Mouse (Mus musculus): Measurements from ENCODE around the gene Aff4.

The Aff4 gene

DNA sequence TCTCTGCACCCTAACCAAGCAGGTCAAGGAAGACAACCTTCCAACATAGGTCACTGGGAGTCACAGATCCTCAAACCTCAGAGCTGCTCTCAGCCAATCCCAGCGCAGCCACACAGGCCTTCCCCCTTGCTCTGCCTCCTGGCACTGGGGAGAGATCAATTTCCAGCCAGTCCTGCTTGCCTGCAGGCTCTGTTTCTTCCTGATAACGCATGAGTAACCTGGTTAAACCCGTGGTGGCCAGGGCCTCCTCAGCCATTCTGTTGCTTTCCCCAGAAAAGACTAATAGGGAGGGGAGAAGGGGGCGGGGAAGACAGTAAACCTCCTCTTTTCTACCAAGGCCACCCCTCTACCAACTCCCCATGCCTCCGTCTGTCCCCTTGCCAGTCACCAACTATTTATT, 111.1 kb downstream of the Aff4 start:
- in situ Hi-C loops (cut with MboI) = no loop called here

DNA sequence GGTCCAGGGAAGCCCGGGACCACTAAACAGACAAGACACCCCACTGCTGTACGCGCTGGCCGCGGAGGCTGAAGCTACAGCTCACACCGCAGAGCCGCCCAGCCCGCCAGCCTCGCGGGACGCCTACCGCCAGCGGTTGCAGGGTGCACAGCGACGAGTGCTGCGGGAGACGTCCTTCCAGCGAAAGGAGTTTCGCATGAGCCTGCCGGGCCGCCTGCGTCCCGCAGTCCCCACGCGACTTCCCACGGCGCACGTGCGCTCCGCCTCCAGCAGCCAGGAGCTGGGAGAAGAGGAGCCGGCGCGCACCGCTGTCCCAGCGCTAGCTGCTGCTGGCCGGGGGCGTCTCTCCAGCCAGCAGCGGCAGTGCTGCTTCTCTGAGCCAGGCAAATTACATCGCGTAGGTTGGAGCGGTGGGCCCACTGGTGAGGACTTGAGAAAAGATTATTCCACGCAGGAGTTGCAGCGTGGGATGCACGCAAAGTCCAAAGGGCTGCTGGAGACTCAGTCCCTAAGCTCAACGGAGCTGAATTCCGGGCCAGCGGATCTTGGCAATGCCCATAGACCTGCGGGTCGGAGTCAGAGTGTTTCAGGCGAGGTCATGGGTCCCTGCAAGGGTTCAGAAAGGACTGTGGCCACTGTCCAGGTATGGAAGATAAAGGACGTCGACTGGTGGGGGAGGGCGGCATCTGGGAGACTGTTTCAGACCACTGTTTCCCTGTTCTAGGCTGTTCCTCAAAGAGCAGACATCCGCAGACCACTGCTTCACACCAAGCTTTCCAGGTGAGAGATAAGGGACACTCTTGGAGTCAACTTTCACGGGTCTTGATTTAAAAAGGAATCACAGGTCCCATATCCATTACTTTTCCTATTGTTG, 113.2 kb downstream of the Aff4 start:
- in situ Hi-C loops (cut with MboI) = no loop called here

DNA sequence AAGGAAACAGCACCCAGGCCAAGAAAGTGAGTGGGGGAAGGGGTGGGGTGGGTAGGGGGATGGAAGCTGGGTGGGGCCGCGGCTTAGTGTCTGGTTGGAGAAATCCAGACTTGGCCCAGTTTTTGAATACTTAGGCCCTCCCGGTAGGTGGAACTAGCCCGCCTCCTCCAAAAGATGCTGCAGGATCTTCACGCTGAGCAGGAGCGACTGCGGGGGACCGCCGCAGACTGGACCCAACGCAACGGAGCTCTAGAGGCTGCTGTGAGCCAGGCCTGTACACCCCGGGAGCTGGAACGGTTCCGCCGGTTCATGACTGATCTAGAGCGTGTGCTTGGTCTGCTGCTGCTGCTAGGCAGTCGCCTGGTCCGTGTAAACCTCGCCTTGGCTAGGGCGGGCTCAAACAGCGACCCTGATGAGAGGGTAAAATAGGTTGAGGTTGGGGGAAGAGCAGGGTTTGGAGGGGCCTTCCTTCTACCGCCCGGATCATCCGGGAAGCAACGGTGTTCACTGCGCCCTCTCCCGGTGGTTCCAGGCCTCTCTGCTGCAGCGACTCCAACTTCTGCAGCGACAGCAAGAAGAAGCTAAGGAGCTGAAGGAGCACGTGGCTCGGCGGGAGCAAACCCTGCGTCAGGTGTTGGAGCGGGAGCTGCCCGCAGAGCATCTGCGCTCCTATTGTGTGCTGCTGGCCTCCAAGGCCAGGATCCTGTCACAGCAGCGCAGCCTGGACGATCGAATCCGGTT, 115.8 kb downstream of the Aff4 start:
- in situ Hi-C loops (cut with MboI) = no loop called here

DNA sequence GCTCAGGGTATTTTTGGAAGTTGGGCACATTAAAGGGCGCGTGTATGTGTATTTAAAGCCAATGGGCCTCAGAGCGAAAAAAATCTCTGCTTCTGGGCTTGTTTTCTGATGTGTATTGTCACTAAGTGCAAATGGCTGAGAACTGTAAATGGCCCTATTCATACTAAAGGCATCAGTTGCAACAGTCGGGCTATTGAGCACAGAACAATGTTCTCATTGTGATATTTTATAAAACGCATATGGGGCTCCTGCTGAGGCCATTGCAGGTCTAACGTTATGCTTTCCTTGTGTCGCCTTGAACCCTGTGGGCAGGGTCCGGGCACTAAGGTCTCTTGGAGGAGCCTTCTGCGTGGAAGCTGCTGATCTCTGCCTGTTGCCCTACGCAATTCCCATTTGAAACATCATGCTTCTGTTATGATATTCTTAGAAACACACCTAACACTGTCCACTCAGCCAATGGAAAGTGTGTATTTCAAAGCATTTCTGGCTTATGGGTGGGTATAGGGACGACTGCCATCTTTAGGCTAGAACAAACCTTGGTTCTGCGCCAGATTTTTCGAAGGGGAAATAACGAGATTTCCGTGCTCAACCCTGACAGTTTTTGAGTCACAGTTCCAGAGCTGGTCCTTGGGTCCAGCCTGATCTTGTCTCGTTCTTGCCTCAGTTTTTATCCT, 118.8 kb downstream of the Aff4 start:
- in situ Hi-C loops (cut with MboI) = no loop called here

DNA sequence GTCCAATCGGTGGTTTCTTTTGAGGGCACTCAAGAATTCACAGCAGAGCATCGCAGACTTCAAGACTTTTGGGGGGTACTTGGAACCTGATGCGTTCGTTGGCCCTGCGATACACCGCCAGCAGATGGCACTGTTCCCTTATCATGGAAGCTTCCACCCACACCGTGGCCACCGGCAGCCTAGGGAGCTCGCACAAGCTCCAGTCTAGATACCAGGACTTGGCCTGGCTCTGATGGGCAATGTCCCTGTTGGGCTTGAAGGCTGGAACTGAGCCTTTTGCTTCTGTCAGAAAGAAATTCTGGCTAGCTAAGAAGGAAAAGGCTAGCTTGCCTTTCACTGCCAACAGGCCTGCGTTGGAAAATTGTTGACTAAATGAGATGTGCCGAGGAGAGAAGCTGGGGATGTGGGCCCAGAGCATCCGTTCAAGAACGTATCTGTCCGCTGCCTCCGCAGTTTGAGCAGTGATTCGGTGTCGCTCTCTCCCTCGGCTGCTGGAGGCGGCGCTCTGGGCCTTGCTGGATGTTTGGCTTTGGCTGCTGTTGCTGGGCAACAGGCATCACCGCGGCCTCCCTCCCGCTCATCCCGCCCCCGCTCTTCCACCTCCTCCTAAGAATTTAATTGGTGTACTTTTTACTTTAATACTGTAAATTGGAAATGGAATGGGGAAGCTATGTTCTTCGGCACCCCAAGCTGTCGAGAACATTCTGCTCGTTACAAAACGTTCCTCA, 119.5 kb downstream of the Aff4 start, which contains the start of gene Gm9837:
Gene Gm9837, minus strand, starts transcription at position 512 of the 728 bp plus-strand sequence.
- in situ Hi-C loops (cut with MboI) = no loop called here

Data from mature B cell (primary cell).